Mouse (Mus musculus): Measurements from ENCODE around the gene Tifab. TPM values are rescaled to one million over a fixed set of nuclear protein-coding genes. Genes with fewer than 3 reads are reported as not detected.

The Tifab gene
- polyA plus RNA-seq, 1 experiment from 2014 or later, result 1.3 TPM

DNA sequence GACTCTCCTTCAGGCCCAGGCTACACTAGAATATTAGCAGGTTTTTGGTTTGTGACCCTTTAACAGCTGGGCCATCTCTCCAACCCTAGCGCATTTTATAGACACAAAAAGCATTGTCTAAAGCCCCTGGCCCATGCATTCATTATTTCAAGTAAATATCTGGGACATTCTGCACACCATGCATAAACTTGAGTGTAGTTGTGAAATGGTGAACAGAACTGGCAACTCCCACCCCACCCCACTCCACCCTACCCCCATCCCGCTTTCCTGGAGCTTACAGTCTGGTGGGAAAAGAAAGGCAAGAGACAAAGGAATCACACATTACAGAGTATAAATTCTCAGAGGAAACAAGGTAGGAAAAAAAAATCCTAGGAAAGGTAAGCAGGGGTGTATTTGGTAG, 42.5 kb downstream of the Tifab start, which contains the start of gene H2afy:
Gene H2afy, minus strand, starts transcription at position 162 of the 400 bp plus-strand sequence.
- Histone ChIP-seq H3K27ac (peak within 1 kb of the TSS; percentile 95), H3K4me1 (replicated peaks) (peaks cover 69% of the 10 kb centered on the region), H3K9ac (replicated peaks) (peak within 1 kb of the TSS; percentile 99), H3K4me2 (peak within 1 kb of the TSS; percentile 89), H3K4me3 (replicated peaks) (peak within 1 kb of the TSS; percentile 99), H3K9me3 (no peaks in the 10 kb centered on the region), H3K27me3 (no peaks in the 10 kb centered on the region), H3K36me3 (peaks cover 13% of the 10 kb centered on the region)
- 87% methylated on average over 2 of the region's 2 CpGs for WGBS
- no peak for ATAC-seq (ENCODE audit: insufficient number of reproducible peaks, insufficient read depth, low FRiP score, low TSS enrichment, low read depth)

DNA sequence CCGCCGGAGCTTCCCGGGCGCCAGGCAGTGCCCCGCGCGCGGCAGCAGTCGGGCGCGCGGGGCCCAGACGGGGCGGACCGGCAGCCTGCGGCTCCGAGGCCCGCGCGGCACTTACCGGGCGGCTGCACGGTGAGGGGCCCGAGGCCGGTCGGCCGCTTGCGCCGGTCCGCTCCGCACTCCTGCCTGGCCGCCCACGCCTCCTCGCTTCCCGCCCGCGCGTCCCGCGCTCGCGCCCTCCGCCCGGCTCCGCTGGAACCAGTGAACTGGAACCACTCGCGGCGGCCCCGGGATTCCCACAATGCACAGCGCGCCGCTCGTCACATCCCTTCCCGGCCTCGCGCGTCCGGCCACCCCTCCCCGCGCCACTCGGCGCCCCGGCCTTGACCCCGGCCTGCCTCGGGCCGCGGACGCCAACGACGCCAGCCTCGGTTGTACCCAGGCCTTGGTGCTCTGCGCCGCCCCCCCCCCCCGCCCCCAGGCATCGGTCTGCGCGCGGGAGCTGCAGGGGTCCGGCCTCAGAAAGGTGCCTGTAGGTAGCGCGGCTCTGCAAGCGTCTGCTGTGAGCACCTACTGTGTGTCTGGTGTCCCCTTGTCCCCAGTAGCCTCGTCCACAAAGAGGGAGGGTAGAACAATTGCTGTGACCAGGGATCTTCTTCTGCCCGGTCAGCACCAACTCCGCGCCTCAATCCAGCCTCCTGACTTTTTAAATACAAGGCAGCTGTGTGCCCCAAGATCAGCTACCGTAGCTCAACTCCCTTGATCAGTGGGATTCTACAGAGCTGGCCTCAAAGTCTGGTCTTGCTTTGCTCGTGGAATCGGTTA, 43.2 kb downstream of the Tifab start:
- peaks cover 20% of the 10 kb centered on the region for H3K36me3 ChIP-seq
- 2% methylated on average over 79 of the region's 89 CpGs for WGBS
- peak overlapping the region; percentile 99 for H3K4me3 ChIP-seq (replicated peaks)
- H3K27me3 ChIP-seq, result no peaks in the 10 kb centered on the region
- H3K4me1 ChIP-seq (replicated peaks), result peaks cover 67% of the 10 kb centered on the region
- peak overlapping the region; percentile 89 for H3K4me2 ChIP-seq
- H3K9ac ChIP-seq (replicated peaks), result peak overlapping the region; percentile 99
- no peaks in the 10 kb centered on the region for H3K9me3 ChIP-seq
- ATAC-seq (ENCODE audit: insufficient number of reproducible peaks, insufficient read depth, low FRiP score, low TSS enrichment, low read depth), result peak; percentile 47
- H3K27ac ChIP-seq, result peak overlapping the region; percentile 95

DNA sequence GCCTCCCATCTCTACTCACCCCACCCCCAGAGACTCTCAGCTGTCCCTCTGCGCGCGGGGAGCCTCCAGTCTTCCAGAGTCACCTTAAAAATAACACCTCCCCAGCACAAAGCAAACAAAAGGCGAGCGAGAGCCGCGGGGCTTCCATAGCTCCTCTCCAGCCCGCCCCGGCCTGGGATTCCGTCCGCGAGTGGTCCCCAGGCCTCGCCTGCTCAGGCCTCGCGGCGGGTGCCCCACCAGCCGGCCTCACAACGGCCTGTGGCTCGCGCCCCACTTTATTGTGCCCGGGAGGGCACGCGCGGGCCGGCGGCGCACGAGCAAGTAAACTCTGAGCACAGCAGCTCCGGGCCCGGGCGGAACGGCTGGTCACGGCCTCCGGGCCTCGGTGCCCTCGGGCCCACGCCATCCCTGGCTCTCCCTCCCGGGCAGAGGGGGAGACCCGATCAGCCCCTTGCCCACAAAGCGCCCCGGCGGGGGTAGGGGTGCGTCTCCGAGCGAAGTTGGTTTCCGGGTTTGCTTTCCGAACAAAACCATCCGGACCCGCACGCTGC, 44.0 kb downstream of the Tifab start:
- Histone ChIP-seq H3K27ac (peak overlapping the region; percentile 95), H3K27me3 (no peaks in the 10 kb centered on the region), H3K4me2 (peak overlapping the region; percentile 89), H3K4me1 (replicated peaks) (peaks cover 66% of the 10 kb centered on the region), H3K9ac (replicated peaks) (peak overlapping the region; percentile 99), H3K36me3 (peaks cover 27% of the 10 kb centered on the region), H3K4me3 (replicated peaks) (peak overlapping the region; percentile 99), H3K9me3 (no peaks in the 10 kb centered on the region)
- ATAC-seq (ENCODE audit: insufficient number of reproducible peaks, insufficient read depth, low FRiP score, low TSS enrichment, low read depth), result 0 out of 2 replicates have a peak, but pooled peaks have one; percentile 7
- WGBS, result under 1% methylated on average over 50 of the region's 50 CpGs

DNA sequence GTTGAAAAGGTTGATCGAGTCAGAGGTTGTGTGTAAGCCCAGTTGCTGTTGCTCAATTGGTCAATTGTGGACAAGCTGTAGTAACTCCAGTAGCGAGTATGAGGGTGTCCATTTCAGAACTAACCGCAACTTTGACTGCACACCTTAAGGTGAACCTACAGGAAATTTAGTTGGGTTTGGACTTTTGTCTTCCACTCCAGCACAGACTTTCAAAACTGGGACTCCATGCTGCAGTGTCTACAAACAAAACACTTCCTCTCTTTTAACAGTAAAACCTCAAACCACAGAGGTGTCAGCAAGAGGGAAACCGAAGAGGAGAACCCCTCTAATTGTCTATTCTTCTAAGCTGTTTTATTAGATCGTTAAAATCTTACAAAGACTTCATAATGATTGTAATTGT, 44.7 kb downstream of the Tifab start:
- Histone ChIP-seq H3K9me3 (no peaks in the 10 kb centered on the region), H3K4me3 (replicated peaks) (peak overlapping the region; percentile 99), H3K36me3 (peaks cover 30% of the 10 kb centered on the region), H3K27me3 (no peaks in the 10 kb centered on the region), H3K27ac (no peak overlapping the region), H3K4me2 (peak overlapping the region; percentile 89), H3K4me1 (replicated peaks) (peaks cover 59% of the 10 kb centered on the region), H3K9ac (replicated peaks) (peak overlapping the region; percentile 99)
- ATAC-seq (ENCODE audit: insufficient number of reproducible peaks, insufficient read depth, low FRiP score, low TSS enrichment, low read depth), result no peak
- 40% methylated on average over 5 of the region's 5 CpGs for WGBS

DNA sequence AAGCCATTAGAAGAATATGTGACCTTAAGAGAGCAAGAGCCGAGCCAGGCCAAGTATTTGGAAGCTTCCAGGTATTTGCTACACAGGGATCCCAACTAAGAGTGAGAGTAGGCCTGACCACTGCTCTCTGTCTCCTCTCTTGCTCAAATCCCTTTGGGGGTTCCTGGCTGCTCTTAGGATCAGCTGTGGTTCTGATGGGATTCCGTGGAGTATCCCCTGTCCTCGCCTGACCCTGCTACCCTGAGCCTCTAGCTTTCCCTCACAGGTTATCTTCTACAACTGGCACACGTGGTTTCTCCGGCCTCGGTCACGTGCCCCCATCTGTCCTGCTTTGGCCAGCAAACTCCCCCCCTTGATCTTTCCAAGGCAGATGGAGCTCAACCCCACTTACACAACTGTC, 45.7 kb downstream of the Tifab start:
- no peaks in the 10 kb centered on the region for H3K9me3 ChIP-seq
- H3K36me3 ChIP-seq, result peaks cover 38% of the 10 kb centered on the region
- 0 out of 2 replicates have a peak overlapping the region, but pooled peaks have one; percentile 3 for H3K9ac ChIP-seq (replicated peaks)
- H3K27me3 ChIP-seq, result no peaks in the 10 kb centered on the region
- H3K4me2 ChIP-seq, result peak overlapping the region; percentile 89
- ATAC-seq (ENCODE audit: insufficient number of reproducible peaks, insufficient read depth, low FRiP score, low TSS enrichment, low read depth), result no peak
- WGBS, result 70% methylated on average over 7 of the region's 7 CpGs
- H3K4me3 ChIP-seq (replicated peaks), result peak overlapping the region; percentile 99
- peaks cover 48% of the 10 kb centered on the region for H3K4me1 ChIP-seq (replicated peaks)
- no peak overlapping the region for H3K27ac ChIP-seq

DNA sequence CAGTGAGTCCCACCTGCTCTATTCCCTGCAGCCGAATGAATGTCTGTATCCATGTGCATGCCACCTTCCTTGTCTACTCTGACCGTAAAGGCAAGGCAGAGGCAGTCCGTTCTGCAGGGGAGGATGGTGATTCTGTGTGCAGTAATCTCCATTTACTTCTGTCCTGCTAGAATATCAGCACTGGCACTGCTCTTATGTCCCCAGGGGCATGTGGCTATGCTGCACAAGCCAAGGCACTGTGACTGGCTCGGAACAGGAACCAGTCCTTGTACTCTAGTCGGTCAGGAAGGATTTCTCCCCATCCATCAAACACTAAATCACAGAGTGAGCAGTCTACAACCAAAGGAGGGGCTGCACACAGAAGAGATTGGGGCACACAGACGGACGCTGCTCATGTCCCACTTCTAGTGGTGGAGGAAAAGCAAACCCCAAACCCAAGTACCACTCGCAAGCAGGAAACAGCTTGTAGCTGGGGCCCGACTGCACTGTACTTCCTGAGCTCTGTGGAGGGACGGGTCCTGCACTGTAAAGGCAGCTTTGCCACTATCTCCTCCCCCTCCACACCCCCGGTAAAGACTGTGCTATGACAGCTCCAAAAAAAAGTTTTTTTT, 46.3 kb downstream of the Tifab start:
- Histone ChIP-seq H3K27ac (no peak overlapping the region), H3K27me3 (no peaks in the 10 kb centered on the region), H3K36me3 (peaks cover 43% of the 10 kb centered on the region), H3K4me2 (peak overlapping the region; percentile 89), H3K9me3 (no peaks in the 10 kb centered on the region), H3K4me3 (replicated peaks) (peak overlapping the region; percentile 99; the same call in 1 of the 2 replicates), H3K9ac (replicated peaks) (0 out of 2 replicates have a peak overlapping the region, but pooled peaks have one; percentile 3), H3K4me1 (replicated peaks) (peaks cover 47% of the 10 kb centered on the region)
- ATAC-seq (ENCODE audit: insufficient number of reproducible peaks, insufficient read depth, low FRiP score, low TSS enrichment, low read depth), result no peak
- 64% methylated on average over 11 of the region's 11 CpGs for WGBS

DNA sequence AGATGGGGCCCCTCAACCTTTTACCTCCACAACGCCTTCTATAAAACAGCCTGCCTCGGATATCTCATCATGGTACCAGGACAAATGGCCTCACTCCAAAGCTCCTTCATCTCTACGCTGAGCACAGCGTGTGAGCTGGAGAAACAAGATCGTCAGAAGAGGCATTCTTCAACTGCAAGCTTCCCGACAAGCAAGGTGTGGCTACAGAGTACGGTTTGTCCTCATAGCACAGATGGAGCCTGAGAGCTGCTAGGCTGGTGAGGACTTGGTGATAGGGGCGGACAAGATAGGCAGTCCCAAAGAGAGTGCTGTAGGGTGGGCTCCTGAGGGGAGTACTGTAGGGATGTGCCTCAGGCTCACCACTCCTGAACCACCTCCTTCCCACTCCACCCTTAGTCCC, 48.1 kb downstream of the Tifab start:
- no peak for ATAC-seq (ENCODE audit: insufficient number of reproducible peaks, insufficient read depth, low FRiP score, low TSS enrichment, low read depth)
- no peak overlapping the region for H3K9ac ChIP-seq (replicated peaks)
- no peak overlapping the region for H3K4me3 ChIP-seq (replicated peaks)
- H3K27ac ChIP-seq, result no peak overlapping the region
- no peaks in the 10 kb centered on the region for H3K27me3 ChIP-seq
- peaks cover 38% of the 10 kb centered on the region for H3K4me1 ChIP-seq (replicated peaks)
- H3K9me3 ChIP-seq, result no peaks in the 10 kb centered on the region
- WGBS, result 63% methylated on average over 8 of the region's 8 CpGs
- peaks cover 62% of the 10 kb centered on the region for H3K36me3 ChIP-seq
- no peak overlapping the region for H3K4me2 ChIP-seq

DNA sequence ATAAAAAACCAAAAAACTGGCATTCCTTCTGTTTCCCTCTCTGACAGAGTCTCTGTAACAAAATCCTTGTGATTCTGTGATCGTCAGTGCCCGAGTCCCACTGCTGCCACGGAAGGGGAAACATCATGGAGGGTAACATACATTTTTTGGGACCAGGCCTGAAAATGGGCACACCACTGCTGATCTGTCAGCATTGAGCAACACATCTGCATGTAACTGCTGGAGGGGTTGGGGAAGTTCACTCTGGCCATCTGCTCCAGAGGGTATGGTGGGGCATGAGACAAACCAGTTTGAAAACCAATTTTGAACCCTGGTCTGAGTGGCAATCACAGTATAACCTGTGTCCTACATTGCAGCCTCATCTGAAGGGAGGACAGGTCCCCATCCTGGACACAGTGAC, 49.1 kb downstream of the Tifab start:
- no peak for ATAC-seq (ENCODE audit: insufficient number of reproducible peaks, insufficient read depth, low FRiP score, low TSS enrichment, low read depth)
- no peaks in the 10 kb centered on the region for H3K9me3 ChIP-seq
- no peak overlapping the region for H3K9ac ChIP-seq (replicated peaks)
- H3K4me3 ChIP-seq (replicated peaks), result no peak overlapping the region
- H3K36me3 ChIP-seq, result peaks cover 72% of the 10 kb centered on the region
- H3K27ac ChIP-seq, result no peak overlapping the region
- 96% methylated on average over 3 of the region's 3 CpGs for WGBS
- no peak overlapping the region for H3K4me2 ChIP-seq
- peaks cover 37% of the 10 kb centered on the region for H3K4me1 ChIP-seq (replicated peaks)
- no peaks in the 10 kb centered on the region for H3K27me3 ChIP-seq

DNA sequence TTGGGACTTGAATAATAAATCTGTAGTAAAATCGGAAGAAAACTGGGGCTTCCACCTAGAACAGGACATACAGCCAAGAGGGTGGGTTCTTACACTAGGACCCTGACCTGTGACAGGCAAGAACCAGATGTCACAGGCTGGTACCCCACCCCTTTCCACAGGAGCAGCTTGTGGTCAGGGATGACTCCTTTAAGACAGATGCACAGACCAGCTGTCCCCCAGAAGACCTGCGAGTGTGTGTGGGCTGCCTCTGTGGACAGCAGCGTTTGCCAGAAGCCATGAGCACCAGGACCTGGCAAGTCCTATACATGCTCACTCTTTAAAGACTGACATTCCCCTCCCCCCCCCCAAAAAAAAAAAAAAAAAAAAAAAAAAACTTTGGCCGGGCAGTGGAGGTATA, 49.7 kb downstream of the Tifab start:
- Histone ChIP-seq H3K4me2 (no peak overlapping the region), H3K4me1 (replicated peaks) (peaks cover 34% of the 10 kb centered on the region), H3K9me3 (no peaks in the 10 kb centered on the region), H3K27me3 (no peaks in the 10 kb centered on the region), H3K36me3 (peaks cover 77% of the 10 kb centered on the region), H3K27ac (no peak overlapping the region), H3K4me3 (replicated peaks) (no peak overlapping the region), H3K9ac (replicated peaks) (no peak overlapping the region)
- WGBS, result 91% methylated on average over 4 of the region's 4 CpGs
- no peak for ATAC-seq (ENCODE audit: insufficient number of reproducible peaks, insufficient read depth, low FRiP score, low TSS enrichment, low read depth)

DNA sequence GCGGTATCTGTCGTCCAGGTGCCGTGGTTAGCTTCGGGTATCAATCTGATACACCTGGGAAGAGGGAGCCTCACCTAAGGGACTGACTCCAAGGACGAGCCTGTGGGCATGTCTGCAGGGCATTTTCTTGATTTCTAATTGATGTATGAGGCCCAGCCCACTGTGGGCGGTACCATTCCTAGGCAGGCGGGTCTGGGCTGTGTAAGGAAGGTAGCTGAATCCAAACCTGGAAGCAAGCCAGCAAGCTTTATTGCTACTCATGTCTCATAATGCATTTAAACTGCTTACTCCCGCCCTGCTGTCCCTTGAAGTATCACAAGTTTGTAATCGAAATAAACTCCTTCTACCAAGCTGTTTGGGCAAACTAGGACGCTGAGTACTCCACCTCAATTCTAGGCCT, 53.1 kb downstream of the Tifab start:
- Histone ChIP-seq H3K9ac (replicated peaks) (no peak overlapping the region), H3K4me1 (replicated peaks) (peaks cover 4% of the 10 kb centered on the region), H3K9me3 (no peaks in the 10 kb centered on the region), H3K36me3 (peaks cover 93% of the 10 kb centered on the region), H3K27ac (no peak overlapping the region), H3K4me3 (replicated peaks) (no peak overlapping the region), H3K4me2 (no peak overlapping the region), H3K27me3 (no peaks in the 10 kb centered on the region)
- ATAC-seq (ENCODE audit: insufficient number of reproducible peaks, insufficient read depth, low FRiP score, low TSS enrichment, low read depth), result no peak
- WGBS, result 89% methylated on average over 10 of the region's 10 CpGs
